ENCODE assay signal across 9 mouse cellular contexts in the genomic region with DNA sequence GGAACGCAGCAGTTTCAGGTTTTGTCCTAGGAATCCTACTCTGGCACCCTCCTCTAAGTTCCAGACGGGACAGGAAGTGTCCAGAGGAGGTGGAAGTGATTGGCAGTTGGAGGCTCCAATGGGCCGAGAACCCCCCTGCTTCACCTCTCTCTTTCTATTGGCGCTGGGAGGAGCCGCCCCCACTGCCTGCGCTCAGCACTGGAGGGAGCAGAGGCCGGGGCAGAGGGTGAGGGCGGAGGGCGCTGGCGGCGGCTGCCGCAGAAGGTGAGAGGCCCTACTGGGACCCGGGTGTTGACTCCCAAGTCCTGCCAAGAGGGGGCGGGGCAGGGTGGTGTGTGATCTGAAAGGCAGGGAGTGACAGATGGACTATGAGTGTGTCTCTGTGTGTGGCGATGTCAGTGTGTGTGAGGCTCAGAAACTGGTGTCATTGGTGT. TPM values are rescaled to one million over a fixed set of nuclear protein-coding genes. Genes with fewer than 3 reads are reported as not detected.
DNase-seq lines count a peak whose midpoint lies in the region; ATAC-seq and TF ChIP-seq lines count a peak whose summit lies in the region.
"Had no signal": no experiment of that assay in that cellular context is flagged by ENCODE, and none has a peak within 500 bp of the region (broad histone marks: within the 10 kb centered on the region; RNA-seq: fewer than 3 reads in every experiment).

No protein-coding gene starts in this region.

- peak; percentile 69 for ATAC-seq in forebrain, postnatal 0 days

- no peaks in the 10 kb centered on the region for H3K27me3 ChIP-seq in forebrain, postnatal 0 days (ENCODE audit: insufficient read depth, low read length)
- no peaks in the 10 kb centered on the region for H3K27me3 ChIP-seq in hindbrain, embryonic 10.5 days (ENCODE audit: insufficient read depth, poor library complexity, severe bottlenecking)
- H3K27me3 ChIP-seq: megakaryocyte, embryonic 14.5 days had no signal

- peak overlapping the region; percentile 18 for H3K4me3 ChIP-seq in forebrain, postnatal 0 days (ENCODE audit: low read depth, low read length)
- peak overlapping the region; percentile 54 for H3K4me3 ChIP-seq in hindbrain, embryonic 10.5 days
- H3K4me3 ChIP-seq: megakaryocyte, embryonic 14.5 days had no signal

- 3% methylated on average over 15 of the region's 15 CpGs for WGBS in forebrain, postnatal 0 days
- WGBS in hindbrain, embryonic 10.5 days = under 1% methylated on average over 15 of the region's 15 CpGs

- no peaks in the 10 kb centered on the region for H3K9me3 ChIP-seq in forebrain, postnatal 0 days (ENCODE audit: low read length)
- H3K9me3 ChIP-seq in hindbrain, embryonic 10.5 days = no peaks in the 10 kb centered on the region
- H3K9me3 ChIP-seq: megakaryocyte, embryonic 14.5 days had no signal

- 0 out of 2 replicates have a peak overlapping the region, but pooled peaks have one; percentile 10 for H3K9ac ChIP-seq in forebrain, postnatal 0 days

- TF ChIP-seq CTCF in forebrain, postnatal 0 days (IDR thresholded peaks at IDR 0.05; ENCODE audit: low read depth) = no peak

- H3K27ac ChIP-seq in forebrain, postnatal 0 days (ENCODE audit: low read depth, low read length) = peak overlapping the region; percentile 29; the same call in 1 of the 2 replicates
- H3K27ac ChIP-seq in hindbrain, embryonic 10.5 days = peak overlapping the region; percentile 89

- DNase-seq in T-cell, adult 2 months (ENCODE audit: low spot score) = peak; percentile 11
- peak; percentile 92 for DNase-seq in cerebellum, adult 8-10 months
- DNase-seq in forebrain, postnatal 0 days = peak; percentile 56
- peak; percentile 89 for DNase-seq in hindbrain, embryonic 10.5 days (ENCODE audit: low spot score)
- peak; percentile 63 to 74 for DNase-seq in layer of hippocampus, postnatal 10 days (ENCODE audit: low spot score in 2 of 2)
- peak; percentile 93 for DNase-seq in lung, postnatal 14 days
- DNase-seq in retina, embryonic 14.5 days (ENCODE audit: low spot score) = peak; percentile 88
- DNase-seq in urinary bladder, adult 2 months (ENCODE audit: low spot score) = peak; percentile 71

- H3K4me1 ChIP-seq in forebrain, postnatal 0 days (ENCODE audit: insufficient read depth) = 0 out of 2 replicates have a peak, but pooled peaks cover 12% of the 10 kb centered on the region
- peaks cover 54% of the 10 kb centered on the region for H3K4me1 ChIP-seq in hindbrain, embryonic 10.5 days (replicated peaks)

- peak overlapping the region; percentile 42 for H3K4me2 ChIP-seq in forebrain, postnatal 0 days (ENCODE audit: low read depth)

- no peaks in the 10 kb centered on the region for H3K36me3 ChIP-seq in forebrain, postnatal 0 days (ENCODE audit: insufficient read depth)
- H3K36me3 ChIP-seq in hindbrain, embryonic 10.5 days = peaks cover 6% of the 10 kb centered on the region; the same call in 1 of the 2 replicates

RNA-seq across cellular contexts. Expression of gene Sigmar1, which starts 4.3 kb away (rescaled TPM):
- 28.4 and 29.8 TPM in 2 replicates for total RNA-seq in forebrain, postnatal 0 days (2014; rRNA removed)
- polyA plus RNA-seq in forebrain, postnatal 0 days (2015; fragmentation: Nextera tagmentation; extraction: Ambion mirVana) = 32.0 and 39.7 TPM in 2 replicates
- 77.4 and 89.4 TPM in 2 replicates for polyA plus RNA-seq in hindbrain, embryonic 10.5 days (2016; fragmentation: Nextera tagmentation; extraction: Ambion mirVana)
- total RNA-seq in layer of hippocampus, postnatal 10 days (2021) = 10 to 100 TPM; 41.0 to 49.1 TPM
- polyA plus RNA-seq in urinary bladder, adult 2 months (2012; rRNA removed) = 79.7 and 81.4 TPM in 2 replicates

RNA-seq across cellular contexts. Expression of gene Galt, which starts 5.3 kb away (rescaled TPM):
- 42.4 and 43.1 TPM in 2 replicates for total RNA-seq in forebrain, postnatal 0 days (2014; rRNA removed)
- 43.4 and 47.3 TPM in 2 replicates for polyA plus RNA-seq in forebrain, postnatal 0 days (2015; fragmentation: Nextera tagmentation; extraction: Ambion mirVana)
- polyA plus RNA-seq in hindbrain, embryonic 10.5 days (2016; fragmentation: Nextera tagmentation; extraction: Ambion mirVana) = 22.9 and 24.3 TPM in 2 replicates
- total RNA-seq in layer of hippocampus, postnatal 10 days (2021) = 10 to 100 TPM; 49.0 to 51.1 TPM
- polyA plus RNA-seq in urinary bladder, adult 2 months (2012; rRNA removed) = 64.7 and 65.2 TPM in 2 replicates

RNA-seq across cellular contexts. Expression of gene Ccl27a, which starts 13.7 kb away (rescaled TPM):
- 204 and 225 TPM in 2 replicates for total RNA-seq in forebrain, postnatal 0 days (2014; rRNA removed)
- polyA plus RNA-seq in forebrain, postnatal 0 days (2015; fragmentation: Nextera tagmentation; extraction: Ambion mirVana) = 289 and 323 TPM in 2 replicates
- polyA plus RNA-seq in hindbrain, embryonic 10.5 days (2016; fragmentation: Nextera tagmentation; extraction: Ambion mirVana) = 51.0 and 86.2 TPM in 2 replicates
- total RNA-seq in layer of hippocampus, postnatal 10 days (2021) = 100 to 1,000 TPM; 141 to 191 TPM
- polyA plus RNA-seq in urinary bladder, adult 2 months (2012; rRNA removed) = 38.0 and 44.4 TPM in 2 replicates

RNA-seq across cellular contexts. Expression of gene Arid3c, which starts 29.4 kb away (rescaled TPM):
- not detected in 2 replicates for total RNA-seq in forebrain, postnatal 0 days (2014; rRNA removed)
- 0.14 and 0.15 TPM in 2 replicates for polyA plus RNA-seq in forebrain, postnatal 0 days (2015; fragmentation: Nextera tagmentation; extraction: Ambion mirVana)
- 0.36 and 0.88 TPM in 2 replicates for polyA plus RNA-seq in hindbrain, embryonic 10.5 days (2016; fragmentation: Nextera tagmentation; extraction: Ambion mirVana)
- not detected for total RNA-seq in layer of hippocampus, postnatal 10 days (2021)
- polyA plus RNA-seq in urinary bladder, adult 2 months (2012; rRNA removed) = 1.3 and 1.9 TPM in 2 replicates

RNA-seq across cellular contexts. Expression of gene Dctn3, which starts 37.3 kb away (rescaled TPM):
- total RNA-seq in forebrain, postnatal 0 days (2014; rRNA removed) = 184 and 251 TPM in 2 replicates
- 378 and 438 TPM in 2 replicates for polyA plus RNA-seq in forebrain, postnatal 0 days (2015; fragmentation: Nextera tagmentation; extraction: Ambion mirVana)
- polyA plus RNA-seq in hindbrain, embryonic 10.5 days (2016; fragmentation: Nextera tagmentation; extraction: Ambion mirVana) = 171 and 232 TPM in 2 replicates
- total RNA-seq in layer of hippocampus, postnatal 10 days (2021) = 100 to 1,000 TPM; 142 to 158 TPM
- 68.8 and 98.7 TPM in 2 replicates for polyA plus RNA-seq in urinary bladder, adult 2 months (2012; rRNA removed)

Comparison
In these comparisons a context has a peak if more than half of its experiments do, and no peak if none do; other contexts are left out.
1. Peak in every context shown above with its lines: DNase-seq, ATAC-seq, H3K4me3 ChIP-seq and H3K27ac ChIP-seq.
2. DNase-seq: peak in every context shown above with its lines; median percentile 93 in lung, postnatal 14 days; 92 in cerebellum, adult 8-10 months; 89 in hindbrain, embryonic 10.5 days; 88 in retina, embryonic 14.5 days; 71 in urinary bladder, adult 2 months; 68 in layer of hippocampus, postnatal 10 days; 56 in forebrain, postnatal 0 days; 11 in T-cell, adult 2 months.